Mouse (Mus musculus): ENCODE data around the gene Tmprss13. TPM values are rescaled to one million over a fixed set of nuclear protein-coding genes. Genes with fewer than 3 reads are reported as not detected.
A peak's percentile ranks its signal among the peaks of the same experiment; 100 is the strongest.

Gene Tmprss13
- polyA plus RNA-seq, 1 experiment from 2014 or later = 0.05 TPM

DNA sequence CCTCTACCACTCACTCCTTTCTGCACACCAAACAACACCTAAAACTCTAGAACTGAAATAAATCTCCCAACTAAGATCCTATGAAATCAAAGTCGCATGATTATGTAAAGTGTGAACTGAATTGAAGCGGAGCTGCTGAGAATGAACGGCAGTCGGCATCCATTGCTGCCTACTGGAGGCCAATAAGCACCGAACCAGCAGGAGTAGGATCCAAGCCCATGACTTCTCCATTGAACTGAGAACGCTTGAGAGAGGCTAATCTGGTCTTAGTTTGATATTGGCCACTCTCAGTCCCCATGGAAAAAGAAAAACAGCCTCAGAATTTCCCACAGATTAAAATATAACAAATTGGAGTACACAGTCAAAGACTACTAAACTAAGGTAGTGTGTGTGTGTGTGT lies 65.0 kb downstream of the Tmprss13 start:
- Histone ChIP-seq H3K27ac (ENCODE audit: low read depth, low read length) (no peak overlapping the region), H3K27me3 (ENCODE audit: control insufficient read depth, insufficient read depth, low read length) (no peaks in the 10 kb centered on the region), H3K9ac (replicated peaks; ENCODE audit: low read depth, low read length) (no peak overlapping the region), H3K4me2 (ENCODE audit: low read depth, low read length) (no peak overlapping the region), H3K9me3 (ENCODE audit: control insufficient read depth, low read length) (no peaks in the 10 kb centered on the region), H3K4me1 (ENCODE audit: control insufficient read depth, insufficient read depth, low read length) (peaks cover 11% of the 10 kb centered on the region), H3K36me3 (ENCODE audit: control insufficient read depth, insufficient read depth, low read length) (no peaks in the 10 kb centered on the region), H3K4me3 (ENCODE audit: low read depth, low read length) (no peak overlapping the region)
- 93% methylated on average over 6 of the region's 6 CpGs for WGBS
- no peak for ATAC-seq (ENCODE audit: low read depth)

DNA sequence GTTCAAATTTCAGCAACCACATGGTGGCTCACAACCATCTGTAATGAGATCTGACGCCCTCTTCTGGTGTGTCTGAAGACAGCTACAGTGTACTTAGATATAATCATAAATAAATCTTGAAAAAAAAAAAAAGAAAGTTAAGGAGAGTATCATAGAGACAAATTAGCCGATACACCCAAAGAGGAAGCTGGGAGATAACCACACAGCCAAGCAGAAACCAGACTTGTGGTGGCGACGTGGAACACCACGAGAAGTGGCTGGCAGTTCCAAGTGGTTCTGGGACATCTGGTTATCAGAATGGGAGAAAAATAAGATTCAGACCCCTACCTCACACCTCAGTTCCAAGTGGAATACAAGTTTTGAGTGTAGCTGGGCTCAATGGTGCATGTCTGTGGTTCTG lies 67.8 kb downstream of the Tmprss13 start:
- no peak overlapping the region for H3K4me3 ChIP-seq (ENCODE audit: low read depth, low read length)
- no peaks in the 10 kb centered on the region for H3K9me3 ChIP-seq (ENCODE audit: control insufficient read depth, low read length)
- H3K36me3 ChIP-seq (ENCODE audit: control insufficient read depth, insufficient read depth, low read length) = no peaks in the 10 kb centered on the region
- H3K4me2 ChIP-seq (ENCODE audit: low read depth, low read length) = no peak overlapping the region
- H3K27me3 ChIP-seq (ENCODE audit: control insufficient read depth, insufficient read depth, low read length) = no peaks in the 10 kb centered on the region
- WGBS = 91% methylated on average over 5 of the region's 5 CpGs
- no peak overlapping the region for H3K9ac ChIP-seq (replicated peaks; ENCODE audit: low read depth, low read length)
- ATAC-seq (ENCODE audit: low read depth) = no peak
- no peak overlapping the region for H3K27ac ChIP-seq (ENCODE audit: low read depth, low read length)
- no peaks in the 10 kb centered on the region for H3K4me1 ChIP-seq (ENCODE audit: control insufficient read depth, insufficient read depth, low read length)

DNA sequence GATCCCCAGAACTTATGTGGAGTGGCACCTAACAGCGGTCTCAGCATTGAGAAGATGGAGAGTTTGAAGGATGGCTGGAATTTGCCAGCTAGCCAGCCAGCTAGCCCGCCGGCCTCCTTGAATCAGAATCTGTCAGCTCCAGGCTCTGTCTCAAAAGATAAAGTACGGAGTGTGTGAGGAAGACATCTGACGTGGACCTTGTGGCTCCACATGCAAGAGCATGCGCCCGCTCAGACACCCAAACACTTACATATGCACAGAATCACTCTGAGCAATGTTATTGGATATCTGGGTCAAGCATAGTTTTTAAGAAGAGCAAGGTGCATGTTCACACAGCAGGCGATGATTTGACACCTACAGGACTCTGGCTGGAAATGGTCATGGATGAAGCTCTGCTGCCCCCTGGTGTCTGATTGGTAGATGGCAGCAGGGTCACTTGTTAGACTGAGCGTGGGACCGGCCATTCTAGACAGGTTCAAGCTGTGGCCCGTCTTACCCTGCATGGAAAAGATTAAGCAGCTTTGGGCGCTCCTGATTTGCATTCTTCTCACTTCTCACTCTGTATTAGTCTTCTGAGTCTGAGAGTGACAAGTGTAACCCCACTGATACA lies 69.6 kb downstream of the Tmprss13 start:
- Histone ChIP-seq H3K9ac (replicated peaks; ENCODE audit: low read depth, low read length) (no peak overlapping the region), H3K4me2 (ENCODE audit: low read depth, low read length) (no peak overlapping the region), H3K27me3 (ENCODE audit: control insufficient read depth, insufficient read depth, low read length) (no peaks in the 10 kb centered on the region), H3K4me1 (ENCODE audit: control insufficient read depth, insufficient read depth, low read length) (no peaks in the 10 kb centered on the region), H3K27ac (ENCODE audit: low read depth, low read length) (no peak overlapping the region), H3K4me3 (ENCODE audit: low read depth, low read length) (no peak overlapping the region), H3K9me3 (ENCODE audit: control insufficient read depth, low read length) (no peaks in the 10 kb centered on the region), H3K36me3 (ENCODE audit: control insufficient read depth, insufficient read depth, low read length) (no peaks in the 10 kb centered on the region)
- WGBS = 40% methylated on average over 12 of the region's 12 CpGs
- ATAC-seq (ENCODE audit: low read depth) = peak; percentile 82

DNA sequence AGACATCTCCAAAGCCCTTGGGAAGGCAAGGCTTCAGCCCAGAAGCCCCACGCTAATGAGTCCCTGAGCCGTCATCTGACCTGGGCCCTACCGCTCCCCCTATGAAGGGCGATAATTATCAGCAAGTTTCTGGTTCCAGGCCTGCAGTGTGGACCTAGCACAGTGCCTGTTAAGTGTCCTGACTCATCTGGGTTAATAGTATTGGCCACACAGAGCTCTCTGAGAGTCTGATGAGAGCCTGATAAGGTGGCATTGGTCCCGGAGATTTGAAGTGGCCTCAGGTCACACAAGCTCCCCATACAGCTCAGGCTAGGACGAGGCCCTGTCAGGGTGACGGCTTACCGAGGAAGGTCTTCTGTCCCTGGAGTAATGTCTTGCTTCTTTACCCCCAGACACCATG lies 70.7 kb downstream of the Tmprss13 start:
- ATAC-seq (ENCODE audit: low read depth) = no peak
- no peaks in the 10 kb centered on the region for H3K36me3 ChIP-seq (ENCODE audit: control insufficient read depth, insufficient read depth, low read length)
- no peak overlapping the region for H3K27ac ChIP-seq (ENCODE audit: low read depth, low read length)
- H3K4me2 ChIP-seq (ENCODE audit: low read depth, low read length) = no peak overlapping the region
- no peaks in the 10 kb centered on the region for H3K27me3 ChIP-seq (ENCODE audit: control insufficient read depth, insufficient read depth, low read length)
- H3K4me3 ChIP-seq (ENCODE audit: low read depth, low read length) = no peak overlapping the region
- H3K9me3 ChIP-seq (ENCODE audit: control insufficient read depth, low read length) = no peaks in the 10 kb centered on the region
- 92% methylated on average over 8 of the region's 8 CpGs for WGBS
- no peak overlapping the region for H3K9ac ChIP-seq (replicated peaks; ENCODE audit: low read depth, low read length)
- no peaks in the 10 kb centered on the region for H3K4me1 ChIP-seq (ENCODE audit: control insufficient read depth, insufficient read depth, low read length)

DNA sequence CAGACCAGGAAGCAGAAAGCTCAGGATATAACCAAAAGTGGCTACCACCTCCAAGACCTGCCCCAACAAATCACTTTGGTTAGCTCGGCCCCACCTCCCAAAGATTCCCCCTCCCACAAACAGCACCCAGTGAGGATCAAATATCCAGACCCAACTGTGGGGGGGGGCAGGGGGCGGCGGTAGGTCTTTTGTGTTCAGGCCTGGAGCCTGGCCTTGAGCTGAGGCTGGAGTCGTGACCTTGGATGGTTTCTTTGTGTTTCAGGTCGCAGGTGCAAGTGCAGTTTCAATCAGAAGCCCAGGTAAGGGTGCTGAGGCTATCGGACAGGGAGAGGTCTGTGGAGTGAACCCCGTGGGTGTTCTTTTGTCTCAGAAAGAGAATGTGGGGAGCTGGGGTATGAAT lies 72.4 kb downstream of the Tmprss13 start:
- ATAC-seq (ENCODE audit: low read depth) = no peak
- Histone ChIP-seq H3K36me3 (ENCODE audit: control insufficient read depth, insufficient read depth, low read length) (0 out of 2 replicates have a peak, but pooled peaks cover 7% of the 10 kb centered on the region), H3K4me2 (ENCODE audit: low read depth, low read length) (no peak overlapping the region), H3K27ac (ENCODE audit: low read depth, low read length) (no peak overlapping the region), H3K4me3 (ENCODE audit: low read depth, low read length) (no peak overlapping the region), H3K4me1 (ENCODE audit: control insufficient read depth, insufficient read depth, low read length) (no peaks in the 10 kb centered on the region), H3K9ac (replicated peaks; ENCODE audit: low read depth, low read length) (no peak overlapping the region), H3K27me3 (ENCODE audit: control insufficient read depth, insufficient read depth, low read length) (no peaks in the 10 kb centered on the region), H3K9me3 (ENCODE audit: control insufficient read depth, low read length) (no peaks in the 10 kb centered on the region)
- WGBS = 80% methylated on average over 7 of the region's 7 CpGs

DNA sequence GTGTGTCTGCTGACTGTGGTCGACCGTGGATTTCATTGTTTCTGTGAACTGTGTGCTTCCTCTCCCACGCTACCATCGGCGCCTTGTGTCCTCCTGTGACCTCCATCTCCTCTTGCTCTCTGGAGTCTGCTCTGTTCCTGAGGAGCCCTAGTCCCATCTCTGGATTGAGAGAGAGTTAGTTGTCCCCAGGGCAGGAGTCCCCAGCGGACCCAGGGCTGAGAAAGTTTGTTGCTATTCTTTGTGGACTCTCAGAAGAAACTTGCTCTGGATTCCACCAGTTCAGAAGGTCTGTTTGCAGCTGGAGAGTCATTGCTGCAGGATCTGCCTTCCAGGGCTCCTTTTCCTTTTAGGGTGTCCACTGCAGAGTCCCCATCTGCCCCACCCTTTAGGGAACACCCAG lies 76.3 kb downstream of the Tmprss13 start:
- H3K4me1 ChIP-seq (ENCODE audit: control insufficient read depth, insufficient read depth, low read length) = no peaks in the 10 kb centered on the region
- H3K4me2 ChIP-seq (ENCODE audit: low read depth, low read length) = no peak overlapping the region
- no peak for ATAC-seq (ENCODE audit: low read depth)
- H3K4me3 ChIP-seq (ENCODE audit: low read depth, low read length) = no peak overlapping the region
- no peaks in the 10 kb centered on the region for H3K9me3 ChIP-seq (ENCODE audit: control insufficient read depth, low read length)
- no peaks in the 10 kb centered on the region for H3K27me3 ChIP-seq (ENCODE audit: control insufficient read depth, insufficient read depth, low read length)
- H3K36me3 ChIP-seq (ENCODE audit: control insufficient read depth, insufficient read depth, low read length) = 0 out of 2 replicates have a peak, but pooled peaks cover 7% of the 10 kb centered on the region
- no peak overlapping the region for H3K9ac ChIP-seq (replicated peaks; ENCODE audit: low read depth, low read length)
- 90% methylated on average over 6 of the region's 6 CpGs for WGBS
- H3K27ac ChIP-seq (ENCODE audit: low read depth, low read length) = no peak overlapping the region

DNA sequence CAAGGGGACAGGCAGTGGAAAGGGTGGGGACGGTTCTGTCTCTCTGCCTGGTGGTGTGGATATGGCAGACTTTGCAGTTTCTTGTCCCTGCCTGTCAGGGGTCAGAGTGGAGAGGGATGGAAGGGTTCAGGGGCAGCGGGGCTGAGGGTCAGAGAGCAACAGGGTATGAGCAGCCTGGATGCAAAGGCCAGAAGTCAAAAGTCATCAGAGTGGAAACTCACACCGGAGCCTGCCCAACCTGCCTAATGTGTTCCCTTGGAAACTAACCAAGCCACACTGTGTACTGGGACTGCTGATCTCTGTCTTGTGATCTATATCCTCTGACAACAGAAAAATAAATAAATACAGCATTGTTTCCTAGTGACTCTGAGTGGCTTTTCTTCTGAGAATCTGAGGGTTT lies 76.9 kb downstream of the Tmprss13 start:
- Histone ChIP-seq H3K27ac (ENCODE audit: low read depth, low read length) (no peak overlapping the region), H3K9me3 (ENCODE audit: control insufficient read depth, low read length) (no peaks in the 10 kb centered on the region), H3K9ac (replicated peaks; ENCODE audit: low read depth, low read length) (no peak overlapping the region), H3K4me1 (ENCODE audit: control insufficient read depth, insufficient read depth, low read length) (no peaks in the 10 kb centered on the region), H3K4me3 (ENCODE audit: low read depth, low read length) (no peak overlapping the region), H3K36me3 (ENCODE audit: control insufficient read depth, insufficient read depth, low read length) (0 out of 2 replicates have a peak, but pooled peaks cover 7% of the 10 kb centered on the region), H3K27me3 (ENCODE audit: control insufficient read depth, insufficient read depth, low read length) (no peaks in the 10 kb centered on the region), H3K4me2 (ENCODE audit: low read depth, low read length) (no peak overlapping the region)
- ATAC-seq (ENCODE audit: low read depth) = no peak
- 66% methylated on average over 3 of the region's 3 CpGs for WGBS

Other genes with a start within 250 kb of the Tmprss13 start
- 0.22 TPM in 1 of 2 replicates, not detected in the other for gene Jaml, start 239.9 kb upstream of the Tmprss13 start, polyA plus RNA-seq (2014; fragmentation: Nextera tagmentation; extraction: Ambion mirVana)
- 9.3 and 11.2 TPM in 2 replicates for gene Scn2b, start 201.3 kb upstream of the Tmprss13 start, polyA plus RNA-seq (2014; fragmentation: Nextera tagmentation; extraction: Ambion mirVana)
- gene Scn4b, start 180.7 kb upstream of the Tmprss13 start, polyA plus RNA-seq (2014; fragmentation: Nextera tagmentation; extraction: Ambion mirVana) = 0.08 and 0.13 TPM in 2 replicates
- not detected in 2 replicates for gene BC049352, start 137.1 kb upstream of the Tmprss13 start, polyA plus RNA-seq (2014; fragmentation: Nextera tagmentation; extraction: Ambion mirVana)
- gene Tmprss4, start 115.0 kb upstream of the Tmprss13 start, polyA plus RNA-seq (2014; fragmentation: Nextera tagmentation; extraction: Ambion mirVana) = not detected in 2 replicates
- 0.56 and 1.4 TPM in 2 replicates for gene Il10ra, start 50.0 kb upstream of the Tmprss13 start, polyA plus RNA-seq (2014; fragmentation: Nextera tagmentation; extraction: Ambion mirVana)
- 257 and 341 TPM in 2 replicates for gene Fxyd6, start 51.1 kb downstream of the Tmprss13 start, polyA plus RNA-seq (2014; fragmentation: Nextera tagmentation; extraction: Ambion mirVana)
- gene Fxyd2, start 80.6 kb downstream of the Tmprss13 start, polyA plus RNA-seq (2014; fragmentation: Nextera tagmentation; extraction: Ambion mirVana) = 9.6 and 9.9 TPM in 2 replicates
- gene Dscaml1, start 107.5 kb downstream of the Tmprss13 start, polyA plus RNA-seq (2014; fragmentation: Nextera tagmentation; extraction: Ambion mirVana) = 18.3 and 24.3 TPM in 2 replicates

Measured in neural tube, embryonic 14.5 days (tissue).